Mouse (Mus musculus): Measurements from ENCODE around the gene Rgs19.

Gene Rgs19

DNA sequence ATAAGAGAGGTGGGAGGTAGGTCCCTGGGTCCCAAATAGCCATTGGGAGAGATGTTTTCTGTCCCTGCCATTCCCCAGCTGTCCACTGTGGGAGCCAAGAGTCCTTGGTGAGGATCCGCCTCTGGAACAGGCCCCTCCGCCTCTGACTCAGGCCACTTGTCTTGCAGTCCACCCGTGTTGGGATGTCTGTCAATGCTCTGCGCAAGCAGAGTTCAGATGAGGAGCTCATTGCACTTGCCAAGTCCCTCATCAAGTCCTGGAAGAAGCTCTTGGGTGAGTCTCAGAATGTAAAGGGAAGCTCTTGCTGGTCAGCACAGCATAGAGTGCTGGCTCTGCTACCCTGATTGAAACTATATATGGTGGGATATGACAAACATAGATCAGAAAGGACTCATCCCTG is 10.4 kb downstream of the Rgs19 start:
- DNase-seq (ENCODE audit: low spot score in 2 of 2) = no peak

DNA sequence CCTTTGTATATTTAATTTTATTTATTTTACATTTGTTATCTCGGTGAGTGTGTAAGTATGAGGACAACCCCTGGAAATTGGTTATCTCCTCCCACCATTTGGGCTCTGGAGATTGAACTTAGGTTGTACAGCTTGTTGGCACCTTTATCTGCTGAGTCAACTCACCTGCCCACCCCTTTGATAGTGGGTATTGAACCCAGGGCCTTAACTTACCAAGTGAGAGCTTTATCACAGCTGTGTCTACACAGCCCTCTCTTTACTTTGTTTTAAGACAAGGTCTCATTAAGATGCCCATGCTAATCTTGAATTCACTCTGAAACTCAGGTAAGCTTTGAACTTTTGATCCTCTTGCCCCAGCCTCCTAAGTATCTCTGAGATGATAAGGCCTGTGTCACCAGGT is 11.8 kb downstream of the Rgs19 start:
- no peak for DNase-seq (ENCODE audit: low spot score in 2 of 2)

DNA sequence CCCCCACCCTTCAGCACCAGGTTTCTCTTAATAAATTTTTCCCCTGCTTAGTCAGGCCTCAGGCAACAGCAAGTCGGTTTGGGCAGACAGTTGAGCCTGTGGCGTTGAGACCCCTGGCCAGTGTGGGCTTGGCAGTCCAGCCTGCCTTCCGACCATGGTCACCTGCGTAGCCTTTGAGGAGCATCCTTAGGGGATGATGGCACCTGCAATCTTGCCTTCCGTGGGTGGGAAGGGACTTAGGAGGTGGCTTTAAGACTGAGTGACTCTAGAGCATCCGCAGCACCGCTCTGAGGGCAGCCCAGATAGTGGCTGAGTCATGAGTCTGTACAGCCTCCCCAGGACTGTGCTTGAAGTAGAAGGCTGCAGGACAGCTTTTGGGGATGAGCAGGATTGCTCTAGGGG is 13.1 kb downstream of the Rgs19 start:
- DNase-seq (ENCODE audit: low spot score in 2 of 2) = no peak

DNA sequence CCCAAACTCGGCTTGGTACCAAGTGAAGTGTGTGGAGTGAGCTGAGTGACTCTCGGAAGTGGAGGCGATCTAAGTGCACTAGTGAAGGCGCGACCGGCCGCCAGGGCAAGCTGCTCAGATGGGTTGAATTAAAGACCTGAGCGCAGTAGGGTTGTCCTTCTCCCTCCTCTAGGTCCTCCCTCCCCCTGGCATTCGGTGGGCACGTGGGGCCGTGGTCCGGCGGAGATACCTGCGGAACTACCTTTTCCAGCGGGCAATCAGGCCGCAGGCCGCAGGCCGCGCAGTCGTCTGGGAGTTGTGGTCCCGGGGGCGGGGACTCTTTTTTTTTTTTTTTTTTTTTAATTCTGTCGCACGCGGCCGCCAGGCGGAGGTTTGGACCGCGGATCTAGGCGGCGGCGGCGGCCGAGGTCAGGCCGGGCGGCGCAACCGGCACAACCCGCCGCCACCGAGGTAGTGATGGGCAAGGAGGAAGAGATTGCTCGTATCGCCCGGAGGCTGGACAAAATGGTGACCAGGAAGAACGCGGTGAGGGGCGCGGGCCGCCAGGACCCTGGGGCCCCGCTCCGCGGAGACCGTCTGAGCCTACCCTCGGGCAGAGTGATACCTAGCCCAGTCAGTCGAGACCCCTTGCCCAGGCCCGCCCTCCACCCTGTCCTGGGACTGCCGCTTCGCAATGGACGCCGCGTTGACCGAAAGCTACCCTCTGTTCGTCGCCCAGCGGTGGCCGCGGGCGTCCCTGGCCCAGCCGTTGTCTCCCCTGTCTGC is 13.6 kb downstream of the Rgs19 start, which contains the start of gene Tcea2:
Gene Tcea2 (plus strand): TSS at position 360 of the 765 bp plus-strand sequence.
- peak; percentile 61 to 69 for DNase-seq (ENCODE audit: low spot score in 2 of 2)

DNA sequence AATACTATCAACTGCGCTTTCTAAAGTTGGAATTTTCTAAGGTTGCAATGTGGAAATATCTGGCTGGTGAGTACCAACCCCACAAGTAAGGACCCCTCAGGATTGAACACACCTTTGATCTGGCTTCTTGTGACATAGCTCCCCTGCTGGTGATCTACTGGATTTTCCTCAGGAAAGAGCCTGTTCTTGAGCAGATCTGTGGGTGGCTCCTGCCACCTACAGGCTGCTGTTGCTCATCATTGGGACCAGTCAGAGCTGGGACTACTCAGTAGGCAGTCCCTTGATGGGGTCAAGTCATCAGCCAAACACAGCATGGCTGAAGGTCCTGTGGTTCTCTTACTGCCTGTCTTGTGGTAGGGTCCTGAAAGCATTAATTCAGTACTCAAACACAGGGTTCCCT is 15.0 kb downstream of the Rgs19 start:
- DNase-seq (ENCODE audit: low spot score in 2 of 2) = peak; percentile 59 to 72

DNA sequence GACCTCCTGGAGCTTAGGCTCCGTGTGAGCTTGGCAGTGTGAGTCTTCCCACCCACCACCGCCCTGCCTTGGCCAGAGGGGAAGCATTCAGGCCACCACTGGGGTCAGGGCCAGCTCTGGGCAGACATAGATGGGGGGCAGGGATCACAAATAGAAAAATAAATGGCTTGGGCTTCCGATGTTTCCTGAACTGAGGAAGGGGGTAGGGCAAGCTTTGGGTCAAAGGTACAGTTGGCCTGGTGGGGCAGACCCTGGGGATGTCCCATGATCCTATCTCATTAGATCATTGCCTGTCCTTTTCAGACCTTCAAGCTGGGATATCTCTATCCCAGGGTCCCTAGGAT is 16.1 kb downstream of the Rgs19 start:
- no peak for DNase-seq (ENCODE audit: low spot score in 2 of 2)

DNA sequence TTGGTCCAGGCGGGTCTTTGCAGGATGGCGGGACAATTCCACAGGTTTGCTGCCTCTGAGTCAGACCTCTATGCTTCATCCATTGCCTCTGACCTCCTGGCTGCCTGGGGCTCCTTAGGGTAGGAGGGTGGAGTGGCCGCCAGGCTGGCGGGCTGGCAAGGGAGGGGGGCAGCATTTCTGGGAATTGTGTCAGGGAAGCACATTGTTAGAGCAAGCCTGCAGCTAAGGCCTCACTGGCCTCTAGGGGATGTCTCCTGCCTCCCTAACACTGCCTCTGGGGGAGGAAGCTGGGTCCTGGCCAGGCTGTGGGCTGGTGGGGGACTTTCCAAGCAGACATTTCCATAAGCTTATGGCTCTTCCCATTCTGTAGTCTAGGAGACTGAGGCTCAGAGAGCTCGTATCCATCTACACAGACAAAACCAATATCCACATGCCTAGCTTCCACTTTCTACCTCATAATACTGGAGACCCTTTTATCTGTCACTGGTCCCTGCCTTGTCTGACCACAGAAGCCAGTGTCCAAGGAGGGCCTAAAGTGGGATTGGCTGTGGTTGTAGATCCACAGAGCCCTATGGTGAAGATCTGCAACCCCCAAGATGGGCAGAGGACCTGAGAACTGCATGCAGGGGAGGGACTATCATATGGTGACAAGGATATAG is 16.6 kb downstream of the Rgs19 start:
- no peak for DNase-seq (ENCODE audit: low spot score in 2 of 2)

DNA sequence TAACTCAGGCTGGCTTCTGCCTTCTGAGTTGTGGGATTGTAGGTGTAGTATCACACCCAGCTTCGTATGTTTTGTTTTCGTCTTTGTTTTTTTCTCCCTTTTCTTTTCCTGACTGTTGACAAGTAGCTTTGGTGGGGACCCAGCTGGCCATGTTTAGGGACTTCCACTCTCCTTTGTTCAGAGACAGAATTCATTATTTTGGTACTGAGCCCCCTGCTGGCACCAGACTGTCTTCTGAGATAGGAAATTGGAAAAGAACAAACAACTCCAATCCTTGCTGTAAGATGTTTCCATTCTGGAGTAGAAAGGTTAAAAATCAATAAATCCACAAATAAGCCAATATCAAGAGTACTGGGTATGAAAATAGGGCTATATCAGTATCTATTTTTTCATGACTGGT is 17.4 kb downstream of the Rgs19 start:
- no peak for DNase-seq (ENCODE audit: low spot score in 2 of 2)

DNA sequence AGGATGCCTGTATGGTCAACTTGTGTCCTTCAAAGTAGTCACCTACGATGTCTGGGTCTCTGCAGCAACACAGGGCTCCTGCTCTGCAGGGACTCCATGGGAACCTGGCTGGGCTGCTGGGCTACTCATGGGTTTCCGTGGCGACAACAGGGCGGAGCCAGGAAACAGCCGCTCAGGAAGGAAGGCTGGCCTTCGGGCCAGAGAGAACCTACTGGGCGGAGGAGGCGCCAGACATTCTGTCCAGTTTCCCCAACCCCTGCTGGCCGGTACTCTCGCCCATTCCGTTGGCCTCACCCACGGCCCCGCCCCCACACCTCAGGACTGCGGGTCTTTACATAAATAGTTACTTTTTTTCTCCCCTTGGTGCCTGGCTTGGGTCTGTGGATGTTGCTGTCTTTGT is 18.3 kb downstream of the Rgs19 start:
- DNase-seq (ENCODE audit: low spot score in 2 of 2) = peak; percentile 48 to 50

DNA sequence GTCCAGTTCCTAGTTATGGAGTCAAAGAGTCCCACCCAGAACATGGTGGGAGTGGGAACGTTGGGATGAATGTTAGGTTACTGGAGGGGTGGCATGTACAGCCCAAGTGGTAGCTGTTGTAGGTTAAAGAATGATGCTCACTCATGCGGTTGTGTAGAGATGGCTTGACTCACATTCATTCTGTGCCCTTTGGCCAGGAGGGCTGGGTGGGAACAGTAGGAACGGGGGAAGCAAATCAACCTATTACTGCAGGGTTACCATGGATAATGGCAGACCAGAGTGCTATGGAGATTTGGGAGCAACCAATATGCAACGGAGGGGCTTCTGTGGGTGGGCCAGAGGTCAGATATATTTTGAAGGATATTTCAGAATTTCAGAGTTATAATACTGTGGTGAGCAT is 18.8 kb downstream of the Rgs19 start:
- no peak for DNase-seq (ENCODE audit: low spot score in 2 of 2)

DNA sequence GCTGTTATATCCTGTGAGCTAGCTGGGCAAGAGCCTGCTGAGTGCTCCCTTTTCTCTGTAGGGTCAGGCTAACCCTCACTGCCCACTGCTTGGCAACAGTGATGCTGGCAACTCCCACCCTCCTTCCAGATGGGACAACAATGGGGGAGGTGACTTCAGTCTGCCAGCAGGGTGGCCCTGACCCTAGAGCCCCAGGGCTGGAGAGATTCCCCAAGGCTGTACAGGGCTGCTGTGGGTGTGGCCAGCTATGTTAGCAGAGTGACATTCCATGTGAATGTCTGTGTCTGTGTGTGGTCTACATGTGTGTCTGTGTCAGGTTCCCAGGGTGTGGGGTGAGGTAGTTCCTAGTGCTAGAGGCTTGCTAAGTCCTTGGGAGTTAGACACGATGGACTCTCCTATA is 20.3 kb downstream of the Rgs19 start:
- DNase-seq (ENCODE audit: low spot score in 2 of 2) = no peak

DNA sequence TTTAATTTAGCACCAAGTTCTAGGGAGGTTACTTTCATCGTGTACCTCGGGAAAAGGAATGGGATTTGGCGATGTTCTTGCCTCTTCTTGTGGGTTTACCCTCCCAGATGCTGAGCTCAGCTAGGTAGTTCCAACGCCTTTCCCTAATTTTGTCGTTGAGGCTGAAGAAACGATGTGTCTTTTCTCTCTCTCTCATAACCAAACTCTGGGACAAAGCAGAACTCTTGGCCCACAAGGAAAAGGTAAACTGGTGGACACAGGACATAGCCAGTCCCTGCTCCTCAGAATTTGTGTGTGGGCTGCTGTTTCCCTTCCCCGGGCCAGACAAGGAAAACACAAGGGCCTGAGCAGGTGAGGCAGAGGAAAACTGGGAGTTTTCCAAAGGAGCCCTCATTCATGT is 21.8 kb downstream of the Rgs19 start:
- DNase-seq (ENCODE audit: low spot score in 2 of 2) = no peak

DNA sequence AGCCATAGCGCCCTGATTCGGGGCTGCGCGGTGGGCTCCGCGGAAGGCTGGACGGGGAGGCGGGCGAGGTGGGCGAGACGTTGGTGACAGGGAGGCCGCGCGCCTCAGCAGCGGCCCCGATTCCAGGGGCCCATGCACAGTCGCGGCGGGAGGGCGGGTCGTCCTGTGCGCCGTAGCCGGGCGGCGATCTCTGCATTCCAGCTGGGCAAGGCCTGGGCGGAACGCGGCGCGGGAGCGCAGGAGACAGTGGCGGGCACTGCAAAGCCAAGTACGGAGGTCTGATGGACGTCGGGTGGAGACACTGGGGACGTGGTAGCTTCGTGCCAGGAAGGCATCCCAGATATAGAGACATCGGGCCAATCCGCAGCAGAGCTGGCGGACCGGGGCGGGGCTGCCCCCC is 22.5 kb downstream of the Rgs19 start, which contains the start of gene Sox18:
Gene Sox18 (minus strand): TSS at position 315 of the 400 bp plus-strand sequence.
- DNase-seq (ENCODE audit: low spot score in 2 of 2) = no peak

DNA sequence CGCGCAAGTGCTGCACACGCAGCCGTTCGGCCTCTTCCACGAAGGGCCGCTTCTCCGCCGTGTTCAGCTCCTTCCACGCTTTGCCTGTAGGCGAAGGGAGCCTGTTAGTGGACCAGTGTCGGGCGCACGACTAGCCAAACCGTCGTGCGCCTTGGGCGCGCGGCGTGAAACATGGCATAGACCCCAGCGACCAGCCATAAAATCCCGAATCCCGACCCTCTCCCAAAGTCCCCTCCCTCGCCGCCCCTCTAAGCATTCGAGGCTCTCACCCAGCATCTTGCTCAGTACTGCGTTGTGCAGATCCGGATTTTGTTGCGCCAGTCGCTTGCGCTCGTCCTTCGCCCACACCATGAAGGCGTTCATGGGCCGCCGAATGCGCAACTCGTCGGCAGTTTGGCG is 22.9 kb downstream of the Rgs19 start:
- no peak for DNase-seq (ENCODE audit: low spot score in 2 of 2)

DNA sequence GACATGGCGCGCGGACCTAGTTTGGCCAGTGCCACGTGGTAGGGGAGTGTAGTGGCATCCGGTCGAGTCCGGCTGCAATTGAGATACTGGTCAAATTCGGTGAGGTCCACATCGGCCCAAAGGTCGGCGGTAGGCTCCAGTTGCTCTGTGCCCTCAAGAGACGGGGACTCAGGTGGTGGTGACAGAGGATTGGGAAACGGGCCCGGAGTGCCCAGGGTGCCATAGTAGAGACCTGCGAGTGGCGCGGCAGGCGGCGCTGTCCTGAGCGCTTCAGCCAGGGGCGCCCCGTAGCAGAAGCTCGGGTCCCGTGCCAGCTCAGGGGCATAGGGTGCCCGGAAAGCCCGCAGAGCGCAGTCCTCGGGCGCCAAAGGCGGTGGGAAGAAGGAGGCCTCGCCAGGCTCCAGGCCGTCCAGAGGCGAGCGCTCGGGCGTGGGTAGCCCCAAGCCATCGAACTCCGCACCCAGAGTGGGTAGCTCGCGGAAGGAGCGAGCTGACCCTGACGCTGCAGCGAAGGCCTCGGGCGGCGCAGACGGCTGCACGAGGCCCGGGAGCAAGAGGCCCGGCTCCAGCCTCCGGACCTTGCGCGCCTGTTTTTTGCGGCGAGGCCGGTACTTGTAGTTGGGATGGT is 23.4 kb downstream of the Rgs19 start:
- no peak for DNase-seq (ENCODE audit: low spot score in 2 of 2)

DNA sequence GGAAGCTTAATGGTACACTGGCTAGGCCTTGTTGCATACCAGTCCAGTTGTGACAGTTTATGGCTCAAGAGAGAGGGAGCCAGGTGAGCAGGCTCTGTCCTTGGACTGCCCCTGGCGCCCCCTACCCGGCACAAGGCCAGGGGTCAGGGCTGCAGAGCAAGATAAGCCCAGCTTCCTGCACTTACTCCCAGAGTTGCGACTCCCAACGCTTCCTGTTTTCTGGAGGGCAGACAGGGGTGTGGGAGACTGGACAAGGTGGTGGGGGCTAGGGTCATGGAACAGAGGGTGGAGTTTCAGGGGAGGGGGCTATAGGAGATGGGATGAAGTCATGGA is 30.5 kb downstream of the Rgs19 start:
- DNase-seq (ENCODE audit: low spot score in 2 of 2) = no peak

DNA sequence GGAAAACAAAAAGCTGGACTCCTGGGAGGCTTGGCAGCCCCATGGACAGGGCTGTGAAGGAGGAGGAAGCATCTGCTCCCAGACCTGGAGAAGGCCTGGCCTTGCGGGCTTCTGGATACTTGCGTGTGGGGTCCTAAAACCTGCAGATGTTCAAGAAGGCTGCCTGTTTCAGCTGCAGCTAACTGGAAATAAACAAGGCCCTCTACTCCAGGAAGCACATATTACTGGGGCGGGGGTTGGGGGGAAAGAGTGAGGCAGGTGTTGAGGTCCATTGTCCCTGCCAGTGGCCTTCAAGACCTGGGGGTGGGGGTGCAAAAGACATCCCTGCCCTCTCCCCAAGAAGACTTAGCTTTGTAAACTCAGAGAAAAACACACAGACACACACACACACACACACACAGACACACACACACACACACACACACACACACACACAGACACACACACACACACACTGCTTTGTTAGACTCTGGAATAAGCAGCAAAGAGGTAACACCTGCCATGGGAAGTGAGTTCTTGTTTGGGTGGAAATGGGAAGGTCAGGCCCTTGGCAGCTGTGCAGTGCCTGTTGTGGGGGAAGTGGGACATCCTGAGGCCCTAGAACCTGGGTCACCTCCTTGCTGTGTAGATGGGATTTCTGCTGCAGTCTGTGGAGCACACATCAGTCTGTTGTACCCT is 31.0 kb downstream of the Rgs19 start:
- DNase-seq (ENCODE audit: low spot score in 2 of 2) = no peak

DNA sequence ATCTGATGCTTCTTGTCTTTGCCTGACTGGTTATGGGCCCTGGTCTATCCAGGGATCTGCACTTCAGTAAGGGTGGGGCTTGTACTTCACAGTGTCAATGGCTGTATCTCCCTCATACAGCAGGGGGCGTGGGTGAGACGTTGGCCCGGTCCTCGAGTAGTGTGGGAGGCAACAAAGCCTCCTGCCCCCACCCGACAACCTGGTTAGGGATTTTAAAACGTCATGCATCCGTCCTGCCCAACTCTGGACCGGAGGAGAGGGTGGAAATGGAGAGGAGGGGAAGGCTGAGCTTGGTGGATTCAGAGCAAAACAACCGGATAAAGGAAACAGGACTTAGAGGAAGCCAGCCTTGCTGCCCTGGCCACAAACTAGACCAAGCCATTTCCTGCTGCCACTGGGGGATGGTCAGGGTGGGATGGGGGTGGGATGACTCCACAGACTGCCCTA is 34.1 kb downstream of the Rgs19 start:
- peak; percentile 71 to 76 for DNase-seq (ENCODE audit: low spot score in 2 of 2)

DNA sequence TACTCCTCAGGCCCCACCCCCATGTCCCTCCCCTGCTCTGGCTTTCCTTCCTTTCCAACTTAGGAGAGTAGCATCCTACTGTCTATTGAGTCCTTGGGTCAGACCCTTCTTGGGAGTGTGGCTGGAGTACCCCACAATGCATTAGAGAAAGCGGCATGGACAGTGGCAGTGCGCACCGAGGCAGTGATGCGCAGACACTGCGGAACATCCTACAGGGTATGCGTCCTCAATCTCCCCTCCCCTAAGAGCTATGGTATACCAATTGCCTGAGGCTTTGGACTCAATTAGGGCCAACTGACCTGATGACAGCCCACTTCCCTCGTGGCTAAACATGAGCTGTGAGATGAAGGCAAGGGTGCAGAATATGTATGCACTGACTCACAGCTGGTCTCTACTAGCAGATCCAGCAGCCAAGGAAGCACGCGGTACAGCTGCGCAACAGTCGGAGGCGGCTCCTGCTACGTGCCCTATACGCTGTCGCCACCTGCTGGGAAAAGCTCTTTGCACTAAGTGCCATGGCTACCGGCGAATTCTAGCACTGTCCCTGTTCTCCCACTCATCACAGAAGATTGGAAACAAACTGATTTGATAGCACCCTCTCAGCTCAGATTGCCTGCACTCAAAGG is 34.7 kb downstream of the Rgs19 start:
- no peak for DNase-seq (ENCODE audit: low spot score in 2 of 2)

DNA sequence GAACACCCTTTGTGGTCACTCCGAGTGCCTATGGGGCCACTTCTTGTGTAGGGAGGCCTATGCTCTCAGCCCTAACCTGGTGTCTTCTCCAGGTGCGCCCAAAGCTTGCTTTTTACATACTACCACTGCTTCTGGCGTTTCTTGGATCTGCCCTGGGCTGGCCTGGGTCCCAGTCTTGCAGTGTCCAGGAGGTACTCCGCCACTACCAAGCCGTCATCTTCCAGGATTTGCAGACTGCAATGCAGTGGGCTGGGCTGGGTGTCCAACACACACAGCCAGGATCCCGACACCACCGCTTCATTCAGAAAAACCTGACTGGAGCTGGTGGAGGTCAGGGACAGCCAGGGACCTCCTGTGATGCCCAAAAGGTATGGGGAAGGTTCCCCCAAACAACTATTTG is 35.2 kb downstream of the Rgs19 start:
- DNase-seq (ENCODE audit: low spot score in 2 of 2) = no peak

DNA sequence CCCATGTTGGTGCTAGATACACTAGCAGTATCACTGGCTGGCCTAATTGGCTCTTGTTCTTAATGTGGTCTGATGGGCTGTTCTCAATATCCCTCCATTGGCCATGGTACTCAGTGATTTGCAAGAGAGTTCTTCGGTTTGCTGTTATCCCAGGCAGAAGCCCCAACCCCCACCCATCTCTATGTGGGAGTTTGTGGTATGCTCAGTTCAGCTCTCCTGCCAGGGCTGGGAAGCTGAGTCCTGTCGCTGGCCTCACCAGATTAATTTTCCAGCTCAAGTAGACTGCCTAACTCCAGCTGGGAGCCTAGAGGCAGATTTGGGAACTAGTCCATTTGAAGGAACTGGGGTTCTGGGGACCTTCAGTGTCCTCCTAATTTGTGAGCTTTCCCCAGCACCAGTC is 36.3 kb downstream of the Rgs19 start:
- DNase-seq (ENCODE audit: low spot score in 2 of 2) = no peak

DNA sequence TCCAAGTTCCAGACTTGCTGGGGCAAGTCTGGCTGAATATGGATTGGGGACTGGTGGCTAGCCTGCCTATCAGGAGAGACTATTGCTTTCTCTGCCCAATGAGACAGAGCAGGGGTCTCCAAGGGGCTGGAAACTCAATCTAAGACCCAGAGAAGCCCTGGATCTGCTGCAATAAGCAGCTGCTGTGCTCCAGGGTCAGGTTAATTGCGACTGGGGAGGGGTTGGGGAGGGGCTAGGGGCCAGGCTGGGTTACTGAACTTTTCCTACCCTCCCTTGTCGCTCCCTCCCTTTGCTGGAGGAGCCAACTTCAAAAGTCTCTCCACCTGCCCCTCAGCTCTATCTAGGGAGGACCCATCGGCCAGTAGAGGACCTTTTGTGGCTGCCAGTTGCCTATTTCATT is 37.0 kb downstream of the Rgs19 start, which contains the start of gene Gm29797:
Gene Gm29797 (plus strand): TSS at position 301 of the 400 bp plus-strand sequence.
- DNase-seq (ENCODE audit: low spot score in 2 of 2) = no peak
